Mouse (Mus musculus) heart, postnatal 0 days (tissue): ENCODE results near the gene Tspan33.

Experiments
- CTCF ChIP-seq: IDR thresholded peaks from 2 replicates; pipeline ENCODE4 v1.5.1; 2016; ENCODE audit warnings: antibody characterized with exemption, control low read depth, low read depth
- EP300 ChIP-seq: IDR thresholded peaks from 2 replicates; pipeline ENCODE4 v1.6.1; 2016; ENCODE audit warnings: antibody characterized with exemption, low read depth

- TF ChIP-seq CTCF (no peak), EP300 (no peak)
These were observed 32.7 kb downstream of the Tspan33 start for GRCm38 (mm10) chr6:29726576-29727200.
